Mouse (Mus musculus) liver, embryonic 14.5 days (tissue): ENCODE results near the gene Dab2. TPM values are rescaled to one million over a fixed set of nuclear protein-coding genes. Genes with fewer than 3 reads are reported as not detected.
A peak's percentile ranks its signal among the peaks of the same experiment; 100 is the strongest.

ENCODE experiments used
- ATAC-seq: fragments of 200-750 bp; cut with Nextera tagmentation; 2 replicates; pipeline ENCODE4 v1.8.0; 2017; ENCODE audit warnings: moderate number of reproducible peaks, mild to moderate bottlenecking, moderate library complexity; ENCODE audit not compliant: insufficient read depth
- DNase-seq, 3 experiments: peaks; one replicate each; pipeline ENCODE4 v3.0.0-alpha.2; 2012 to 2013; ENCODE audit warnings: low read depth in 3 of 3, low spot score in 3 of 3
- H3K27ac ChIP-seq: fragments of 300-500 bp; sonication (generic); 2 replicates; pipeline ENCODE4 v1.5.1; 2014; ENCODE audit warnings: moderate library complexity, mild to moderate bottlenecking, control low read depth, inconsistent platforms
- H3K27me3 ChIP-seq: fragments of 300-500 bp; sonication (generic); 2 replicates; pipeline ENCODE4 v1.6.1; 2014; ENCODE audit warnings: mild to moderate bottlenecking, low read length, moderate library complexity; ENCODE audit not compliant: control insufficient read depth, insufficient read depth
- H3K36me3 ChIP-seq: fragments of 300-500 bp; sonication (generic); replicated peaks from 2 replicates; pipeline ENCODE4 v1.6.1; 2014; ENCODE audit warnings: low read depth; ENCODE audit not compliant: control insufficient read depth, insufficient read depth
- H3K4me1 ChIP-seq, 2 experiments: fragments of 200-500 bp in 1 of 2; fragments of 300-500 bp in 1 of 2; sonication (generic) in 1 of 2; replicated peaks; 2 replicates each; pipeline ENCODE4 v1.6.1; 2012 to 2014; ENCODE audit warnings: antibody characterized with exemption in 1 of 2, inconsistent platforms in 1 of 2, low read length in 1 of 2; ENCODE audit not compliant: control insufficient read depth in 2 of 2, insufficient read depth in 2 of 2
- H3K4me2 ChIP-seq: fragments of 300-500 bp; sonication (generic); 2 replicates; pipeline ENCODE4 v1.6.1; 2014; ENCODE audit warnings: low read depth, mild to moderate bottlenecking, control low read depth, moderate library complexity
- H3K4me3 ChIP-seq, 2 experiments: fragments of 200-500 bp in 1 of 2; fragments of 300-500 bp in 1 of 2; sonication (generic) in 1 of 2; 2 replicates each; pipeline ENCODE4 v1.5.1; 2012 to 2014; ENCODE audit warnings: low read depth in 2 of 2, low read length in 2 of 2, mild to moderate bottlenecking in 2 of 2, control low read depth in 1 of 2, inconsistent platforms in 1 of 2, moderate library complexity in 1 of 2; ENCODE audit not compliant: insufficient read depth in 1 of 2
- H3K9ac ChIP-seq: fragments of 300-500 bp; sonication (generic); replicated peaks from 2 replicates; pipeline ENCODE4 v1.6.1; 2014; ENCODE audit warnings: mild to moderate bottlenecking, control low read depth, moderate library complexity
- H3K9me3 ChIP-seq: fragments of 300-500 bp; sonication (generic); 2 replicates; pipeline ENCODE4 v1.6.1; 2016; ENCODE audit warnings: low read length, mixed read lengths; ENCODE audit not compliant: control insufficient read depth
- CTCF ChIP-seq: IDR thresholded peaks from 2 replicates; pipeline ENCODE4 v1.5.1; 2016; ENCODE audit warnings: antibody characterized with exemption, low read depth, control low read depth
- EP300 ChIP-seq: IDR thresholded peaks from 2 replicates; pipeline ENCODE4 v1.6.1; 2016; ENCODE audit warnings: antibody characterized with exemption, low read depth
- WGBS: fragments of 180-500 bp; shearing (Covaris S2); extraction: QIAGEN DNeasy Blood & Tissue Kit; methylation state at CpG from one replicate; pipeline ENCODE4 v1.1.7; 2014; ENCODE audit not compliant: insufficient replicate concordance; 5-methylcytosine and 5-hydroxymethylcytosine counted together
- polyA plus RNA-seq, 2 experiments: library from polyadenylated mRNA; depleted of rRNA in 1 of 2; stranded (reverse) in 1 of 2; unstranded in 1 of 2; fragments of >200 nt; fragmentation: Nextera tagmentation in 1 of 2; extraction: Ambion mirVana in 1 of 2; gene quantifications; 2 replicates each; pipeline versions ENCODE4 v1.2.1 to v1.2.3; 2012 to 2014

Gene Dab2
- polyA plus RNA-seq (2012; rRNA removed) (6.6 and 7.5 TPM in 2 replicates), polyA plus RNA-seq (2014; fragmentation: Nextera tagmentation; extraction: Ambion mirVana) (9.1 and 9.5 TPM in 2 replicates)

DNA sequence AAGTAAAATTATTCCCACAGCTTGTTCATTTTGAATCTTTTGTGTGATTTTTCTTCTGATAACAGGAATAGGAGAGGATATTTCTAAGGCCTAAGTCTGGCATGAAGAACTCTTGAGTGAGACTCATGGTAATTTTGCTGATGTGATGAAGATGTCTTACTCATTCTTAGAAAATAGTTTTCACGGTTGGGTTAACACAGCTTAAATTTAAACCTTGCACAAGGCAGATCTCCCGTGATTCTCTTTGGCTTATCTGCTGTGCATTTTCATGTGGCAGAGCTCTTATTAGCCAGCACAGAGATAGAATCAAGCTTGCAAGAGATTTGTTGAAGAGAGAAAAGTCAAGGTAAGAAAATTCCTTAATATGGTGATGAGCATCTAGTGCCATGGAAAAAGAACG lies at the start of gene Dab2:
Gene Dab2, plus strand, starts transcription at position 235 of the 400 bp plus-strand sequence.
- H3K27ac ChIP-seq = no peak within 1 kb of the TSS
- no peak within 1 kb of the TSS for H3K9ac ChIP-seq
- WGBS = 63% methylated on average over 3 of the region's 3 CpGs
- no peaks in the 10 kb centered on the region for H3K36me3 ChIP-seq
- DNase-seq = no peak
- no peak for ATAC-seq
- no peak within 1 kb of the TSS for H3K4me3 ChIP-seq
- no peak for TF ChIP-seq EP300
- TF ChIP-seq CTCF = no peak
- no peaks in the 10 kb centered on the region for H3K27me3 ChIP-seq
- no peaks in the 10 kb centered on the region for H3K9me3 ChIP-seq
- H3K4me2 ChIP-seq = no peak within 1 kb of the TSS
- no peaks in the 10 kb centered on the region for H3K4me1 ChIP-seq

DNA sequence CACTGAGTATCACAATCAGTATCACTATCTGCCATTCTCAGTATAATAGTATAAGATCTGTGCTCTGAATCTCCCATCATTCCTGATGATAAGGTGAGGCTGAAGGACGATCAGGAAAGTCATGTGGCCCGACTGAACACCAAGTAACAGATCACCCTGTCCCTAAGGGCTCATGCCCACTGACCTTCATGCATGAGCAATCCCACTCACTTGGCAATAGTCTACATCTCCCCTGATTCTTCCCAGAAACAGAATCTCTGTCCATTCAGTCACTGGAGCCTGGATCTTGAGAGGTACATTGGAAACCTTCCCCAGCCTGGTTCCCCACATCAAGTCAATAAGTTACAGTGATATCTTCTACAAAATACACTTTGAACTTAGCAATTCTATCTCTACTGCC lies 46.1 kb upstream of the Dab2 start:
- no peak for TF ChIP-seq EP300
- TF ChIP-seq CTCF = no peak
- Histone ChIP-seq H3K27ac (no peak overlapping the region), H3K4me1 (no peaks in the 10 kb centered on the region), H3K4me3 (no peak overlapping the region), H3K9me3 (no peaks in the 10 kb centered on the region), H3K27me3 (no peaks in the 10 kb centered on the region), H3K36me3 (no peaks in the 10 kb centered on the region), H3K9ac (no peak overlapping the region), H3K4me2 (no peak overlapping the region)
- ATAC-seq (no peak), DNase-seq (no peak)
- WGBS = 52% methylated on average over 2 of the region's 2 CpGs

DNA sequence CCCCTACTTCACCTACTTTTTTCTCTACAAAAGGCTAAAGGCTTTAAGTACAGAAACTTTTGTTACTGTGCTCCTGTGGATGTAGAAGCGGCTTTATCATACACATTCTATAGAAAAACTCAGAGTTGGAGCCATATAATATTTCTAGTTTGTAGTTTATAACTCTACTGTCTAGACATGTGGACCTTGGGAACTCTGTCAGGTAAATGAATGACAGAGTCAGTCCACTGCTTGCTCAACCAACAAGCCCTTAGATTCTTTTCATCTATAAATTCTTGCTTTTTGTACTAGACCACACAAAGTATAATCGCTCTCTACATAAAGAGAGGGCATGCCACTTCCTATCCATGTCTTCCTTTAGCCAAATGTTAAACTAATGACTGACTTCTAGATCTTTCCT lies 45.2 kb upstream of the Dab2 start:
- no peak overlapping the region for H3K9ac ChIP-seq
- no peaks in the 10 kb centered on the region for H3K9me3 ChIP-seq
- no peaks in the 10 kb centered on the region for H3K36me3 ChIP-seq
- H3K27me3 ChIP-seq = no peaks in the 10 kb centered on the region
- WGBS = 57% methylated on average over 2 of the region's 2 CpGs
- no peak overlapping the region for H3K4me2 ChIP-seq
- no peak for ATAC-seq
- no peak for TF ChIP-seq CTCF
- TF ChIP-seq EP300 = no peak
- no peak overlapping the region for H3K4me3 ChIP-seq
- H3K4me1 ChIP-seq = no peaks in the 10 kb centered on the region; a peak in 1 of 4 replicates
- no peak for DNase-seq
- no peak overlapping the region for H3K27ac ChIP-seq

DNA sequence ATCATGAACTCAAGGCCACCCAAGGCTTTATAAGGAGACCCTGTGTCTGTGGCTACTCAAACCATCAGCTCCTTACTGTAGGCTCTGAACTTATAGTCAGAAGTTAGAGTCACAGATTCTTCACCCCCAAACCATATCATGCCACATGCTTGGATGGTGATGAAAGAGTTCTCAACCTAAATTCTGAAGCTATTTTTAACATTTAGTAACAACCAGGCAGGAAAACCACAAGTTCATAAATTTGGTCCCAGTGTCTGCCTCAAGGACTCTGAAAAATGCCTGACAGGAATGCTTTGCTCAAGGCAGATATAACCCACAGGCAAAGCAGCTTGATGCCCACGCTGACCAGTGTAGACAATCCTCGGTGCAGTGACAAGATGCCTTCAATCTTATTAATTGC lies 42.5 kb upstream of the Dab2 start:
- TF ChIP-seq CTCF (no peak), EP300 (no peak)
- ATAC-seq (no peak), DNase-seq (no peak)
- Histone ChIP-seq H3K9me3 (no peaks in the 10 kb centered on the region), H3K36me3 (no peaks in the 10 kb centered on the region), H3K9ac (no peak overlapping the region), H3K4me2 (no peak overlapping the region), H3K4me1 (peaks cover 0 to 10% of the 10 kb centered on the region in 2 experiments; a peak in 2 of 4 replicates), H3K27ac (no peak overlapping the region), H3K27me3 (no peaks in the 10 kb centered on the region), H3K4me3 (no peak overlapping the region)
- WGBS = 7% methylated on average over 2 of the region's 2 CpGs

DNA sequence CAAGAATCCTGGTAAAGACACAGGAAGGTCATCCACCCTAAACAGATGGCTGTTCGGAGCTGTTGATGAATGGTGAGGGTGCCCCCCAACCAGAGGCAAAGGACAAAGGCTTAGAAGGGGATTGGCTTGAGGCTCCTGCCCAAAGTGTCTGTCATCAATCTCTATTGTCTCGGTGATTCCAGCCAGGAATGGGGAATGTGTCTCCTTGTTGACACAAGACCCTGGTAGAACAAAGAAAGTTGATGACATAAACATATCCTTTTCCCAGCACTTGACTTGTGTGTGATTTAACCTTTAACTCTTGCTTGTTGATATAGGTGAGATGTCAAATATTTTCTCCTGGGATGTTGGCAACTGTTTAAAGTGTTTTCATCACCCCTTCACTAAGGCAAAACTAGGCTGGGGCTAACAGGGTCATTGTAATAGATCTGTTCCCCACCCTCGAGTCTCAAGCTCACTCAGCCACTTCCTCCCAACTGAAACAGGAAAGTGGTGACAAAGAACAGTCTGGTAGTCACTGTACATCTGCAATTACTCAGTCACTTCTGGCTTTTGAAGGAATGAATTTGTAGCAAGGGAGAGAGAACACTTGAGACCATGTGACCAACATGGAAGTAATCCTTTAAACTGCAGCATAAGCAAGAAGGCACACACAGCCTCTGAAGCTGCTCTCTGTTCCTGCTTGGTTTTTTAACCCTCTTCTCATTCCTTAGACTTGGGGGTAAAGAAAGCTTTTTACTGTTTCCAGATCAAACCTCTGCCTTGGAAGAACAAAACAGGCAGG lies 39.4 kb upstream of the Dab2 start:
- Histone ChIP-seq H3K27me3 (no peaks in the 10 kb centered on the region), H3K4me2 (no peak overlapping the region), H3K36me3 (no peaks in the 10 kb centered on the region), H3K4me3 (no peak overlapping the region), H3K9me3 (no peaks in the 10 kb centered on the region), H3K27ac (no peak overlapping the region), H3K4me1 (peaks cover 0 to 10% of the 10 kb centered on the region in 2 experiments; a peak in 2 of 4 replicates), H3K9ac (no peak overlapping the region)
- DNase-seq = peak in 1 of 3 experiments; percentile 3
- 30% methylated on average over 3 of the region's 3 CpGs for WGBS
- ATAC-seq = peak; percentile 45; the same call in 1 of the 2 replicates
- no peak for TF ChIP-seq CTCF
- TF ChIP-seq EP300 = no peak
